Mouse (Mus musculus) liver, embryonic 12.5 days (tissue): ENCODE measurements at regions not wholly inside any gene's neighbourhood (a gene's known extent, or its start where the extent isn't known, plus 50 kb on each side); places are given as distances from the start of the nearest gene placed in this dataset.
A peak's percentile ranks its signal among the peaks of the same experiment; 100 is the strongest.
"Not testable (repeated sequence)": the region's sequence is repeated elsewhere in the genome, so short reads cannot be mapped to it uniquely, and the experiment has no call there.

Experiments used
- ATAC-seq: fragments of 200-750 bp; cut with Nextera tagmentation; 2 replicates; pipeline ENCODE4 v1.8.0; 2017; ENCODE audit warnings: moderate number of reproducible peaks, mild to moderate bottlenecking, moderate library complexity
- H3K27ac ChIP-seq: fragments of 300-500 bp; sonication (generic); 2 replicates; pipeline ENCODE4 v1.5.1; 2016; ENCODE audit warnings: mild to moderate bottlenecking
- H3K27me3 ChIP-seq: fragments of 300-500 bp; sonication (generic); replicated peaks from 2 replicates; pipeline ENCODE4 v1.6.1; 2016; ENCODE audit warnings: mild to moderate bottlenecking, moderate library complexity
- H3K36me3 ChIP-seq: fragments of 300-500 bp; sonication (generic); 2 replicates; pipeline ENCODE4 v1.6.1; 2016; ENCODE audit warnings: mild to moderate bottlenecking, moderate library complexity
- H3K4me1 ChIP-seq: fragments of 300-500 bp; sonication (generic); 2 replicates; pipeline ENCODE4 v1.6.1; 2016
- H3K4me2 ChIP-seq: fragments of 300-500 bp; sonication (generic); 2 replicates; pipeline ENCODE4 v1.6.1; 2016; ENCODE audit warnings: mild to moderate bottlenecking, moderate library complexity
- H3K4me3 ChIP-seq: fragments of 300-500 bp; sonication (generic); 2 replicates; pipeline ENCODE4 v1.5.1; 2016; ENCODE audit warnings: mild to moderate bottlenecking, moderate library complexity
- H3K9ac ChIP-seq: fragments of 300-500 bp; sonication (generic); 2 replicates; pipeline ENCODE4 v1.6.1; 2016; ENCODE audit warnings: mild to moderate bottlenecking, moderate library complexity
- H3K9me3 ChIP-seq: fragments of 300-500 bp; sonication (generic); replicated peaks from 2 replicates; pipeline ENCODE4 v1.6.1; 2016; ENCODE audit warnings: mild to moderate bottlenecking, moderate library complexity
- WGBS: fragments of 180-500 bp; shearing (Covaris S2); methylation state at CpG from one replicate; pipeline ENCODE4 v1.1.7; 2016; ENCODE audit not compliant: insufficient replicate concordance; 5-methylcytosine and 5-hydroxymethylcytosine counted together

- Histone ChIP-seq H3K36me3 (no peaks in the 10 kb centered on the region), H3K4me2 (no peak overlapping the region), H3K27me3 (no peaks in the 10 kb centered on the region), H3K9me3 (no peaks in the 10 kb centered on the region), H3K27ac (no peak overlapping the region), H3K9ac (no peak overlapping the region), H3K4me1 (no peaks in the 10 kb centered on the region), H3K4me3 (no peak overlapping the region)
- 74% methylated on average over 7 of the region's 7 CpGs for WGBS
- no peak for ATAC-seq
Observed at GRCm38 (mm10) chr4:55634946-55635511, 102.8 kb upstream of the Klf4 start.

GRCm38 (mm10) chr4:55631157-55631556, 98.9 kb upstream of the Klf4 start:
- no peak for ATAC-seq
- Histone ChIP-seq H3K36me3 (no peaks in the 10 kb centered on the region), H3K27ac (no peak overlapping the region), H3K4me2 (no peak overlapping the region), H3K9me3 (no peaks in the 10 kb centered on the region), H3K4me3 (no peak overlapping the region), H3K9ac (no peak overlapping the region), H3K4me1 (no peaks in the 10 kb centered on the region), H3K27me3 (no peaks in the 10 kb centered on the region)
- 76% methylated on average over 1 of the region's 1 CpGs for WGBS

GRCm38 (mm10) chr4:55630215-55630614, 97.9 kb upstream of the Klf4 start:
- H3K36me3 ChIP-seq, H3K4me1 ChIP-seq, H3K27me3 ChIP-seq, H3K9ac ChIP-seq, ATAC-seq, H3K27ac ChIP-seq, H3K4me2 ChIP-seq, H3K4me3 ChIP-seq, H3K9me3 ChIP-seq: not testable (repeated sequence)
- WGBS: 72% methylated on average over 4 of the region's 4 CpGs

GRCm38 (mm10) chr4:55624779-55625178, 92.5 kb upstream of the Klf4 start:
- no peaks in the 10 kb centered on the region for H3K36me3 ChIP-seq
- no peaks in the 10 kb centered on the region for H3K4me1 ChIP-seq
- ATAC-seq: no peak
- H3K27me3 ChIP-seq: no peaks in the 10 kb centered on the region
- no peak overlapping the region for H3K4me3 ChIP-seq
- no peaks in the 10 kb centered on the region for H3K9me3 ChIP-seq
- 76% methylated on average over 9 of the region's 9 CpGs for WGBS
- no peak overlapping the region for H3K27ac ChIP-seq
- no peak overlapping the region for H3K9ac ChIP-seq
- no peak overlapping the region for H3K4me2 ChIP-seq

GRCm38 (mm10) chr4:55623151-55623760, 91.0 kb upstream of the Klf4 start:
- no peaks in the 10 kb centered on the region for H3K9me3 ChIP-seq
- WGBS: 25% methylated on average over 4 of the region's 4 CpGs
- H3K27ac ChIP-seq: no peak overlapping the region
- no peak for ATAC-seq
- no peaks in the 10 kb centered on the region for H3K36me3 ChIP-seq
- no peak overlapping the region for H3K9ac ChIP-seq
- no peaks in the 10 kb centered on the region for H3K4me1 ChIP-seq
- H3K27me3 ChIP-seq: no peaks in the 10 kb centered on the region
- H3K4me3 ChIP-seq: no peak overlapping the region
- no peak overlapping the region for H3K4me2 ChIP-seq

- Histone ChIP-seq H3K4me3 (no peak overlapping the region), H3K4me1 (no peaks in the 10 kb centered on the region), H3K27me3 (no peaks in the 10 kb centered on the region), H3K27ac (no peak overlapping the region), H3K9me3 (no peaks in the 10 kb centered on the region), H3K4me2 (no peak overlapping the region), H3K9ac (no peak overlapping the region), H3K36me3 (no peaks in the 10 kb centered on the region)
- WGBS: 58% methylated on average over 4 of the region's 4 CpGs
- ATAC-seq: no peak
Observed at GRCm38 (mm10) chr4:55622651-55623050, 90.4 kb upstream of the Klf4 start.

GRCm38 (mm10) chr4:55619891-55620290, 87.6 kb upstream of the Klf4 start:
- H3K4me2 ChIP-seq: no peak overlapping the region
- no peak overlapping the region for H3K27ac ChIP-seq
- no peaks in the 10 kb centered on the region for H3K4me1 ChIP-seq
- H3K36me3 ChIP-seq: no peaks in the 10 kb centered on the region
- no peaks in the 10 kb centered on the region for H3K27me3 ChIP-seq
- no peak for ATAC-seq
- H3K9ac ChIP-seq: no peak overlapping the region
- 66% methylated on average over 3 of the region's 3 CpGs for WGBS
- no peak overlapping the region for H3K4me3 ChIP-seq
- H3K9me3 ChIP-seq: no peaks in the 10 kb centered on the region

- Histone ChIP-seq H3K9me3 (no peaks in the 10 kb centered on the region), H3K27me3 (no peaks in the 10 kb centered on the region), H3K4me3 (no peak overlapping the region), H3K9ac (no peak overlapping the region), H3K4me2 (no peak overlapping the region), H3K36me3 (no peaks in the 10 kb centered on the region), H3K27ac (no peak overlapping the region), H3K4me1 (no peaks in the 10 kb centered on the region)
- 58% methylated on average over 6 of the region's 6 CpGs for WGBS
- ATAC-seq: no peak
Observed at GRCm38 (mm10) chr4:55615808-55616207, 83.5 kb upstream of the Klf4 start.

- no peaks in the 10 kb centered on the region for H3K36me3 ChIP-seq
- H3K27ac ChIP-seq: no peak overlapping the region
- H3K4me2 ChIP-seq: no peak overlapping the region
- no peaks in the 10 kb centered on the region for H3K27me3 ChIP-seq
- H3K4me3 ChIP-seq: no peak overlapping the region
- H3K4me1 ChIP-seq: no peaks in the 10 kb centered on the region
- WGBS: 74% methylated on average over 3 of the region's 3 CpGs
- no peak overlapping the region for H3K9ac ChIP-seq
- no peak for ATAC-seq
- no peaks in the 10 kb centered on the region for H3K9me3 ChIP-seq
Observed at GRCm38 (mm10) chr4:55613523-55613922, 81.3 kb upstream of the Klf4 start.

- no peak for ATAC-seq
- H3K27me3 ChIP-seq: 0 out of 2 replicates have a peak, but pooled peaks cover 7% of the 10 kb centered on the region
- H3K4me2 ChIP-seq: no peak overlapping the region
- no peak overlapping the region for H3K9ac ChIP-seq
- no peaks in the 10 kb centered on the region for H3K9me3 ChIP-seq
- no peaks in the 10 kb centered on the region for H3K4me1 ChIP-seq
- H3K27ac ChIP-seq: no peak overlapping the region
- H3K36me3 ChIP-seq: no peaks in the 10 kb centered on the region
- WGBS: 70% methylated on average over 4 of the region's 4 CpGs
- no peak overlapping the region for H3K4me3 ChIP-seq
Observed at GRCm38 (mm10) chr4:55610998-55611397, 78.7 kb upstream of the Klf4 start.

- Histone ChIP-seq H3K4me2 (no peak overlapping the region), H3K4me3 (no peak overlapping the region), H3K9ac (no peak overlapping the region), H3K27ac (no peak overlapping the region), H3K4me1 (0 out of 2 replicates have a peak, but pooled peaks cover 4% of the 10 kb centered on the region), H3K9me3 (no peaks in the 10 kb centered on the region), H3K27me3 (0 out of 2 replicates have a peak, but pooled peaks cover 7% of the 10 kb centered on the region), H3K36me3 (no peaks in the 10 kb centered on the region)
- WGBS: 63% methylated on average over 5 of the region's 5 CpGs
- no peak for ATAC-seq
Observed at GRCm38 (mm10) chr4:55609214-55609613, 76.9 kb upstream of the Klf4 start.

GRCm38 (mm10) chr4:55605541-55605940, 73.3 kb upstream of the Klf4 start:
- Histone ChIP-seq H3K36me3 (no peaks in the 10 kb centered on the region), H3K4me1 (0 out of 2 replicates have a peak, but pooled peaks cover 4% of the 10 kb centered on the region), H3K4me2 (no peak overlapping the region), H3K9me3 (no peaks in the 10 kb centered on the region), H3K27ac (no peak overlapping the region), H3K4me3 (no peak overlapping the region), H3K9ac (no peak overlapping the region), H3K27me3 (0 out of 2 replicates have a peak, but pooled peaks cover 7% of the 10 kb centered on the region)
- no peak for ATAC-seq
- 72% methylated on average over 9 of the region's 9 CpGs for WGBS

GRCm38 (mm10) chr4:55604915-55605314, 72.6 kb upstream of the Klf4 start:
- Histone ChIP-seq H3K4me2 (no peak overlapping the region), H3K36me3 (no peaks in the 10 kb centered on the region), H3K4me3 (no peak overlapping the region), H3K9me3 (no peaks in the 10 kb centered on the region), H3K27me3 (0 out of 2 replicates have a peak, but pooled peaks cover 7% of the 10 kb centered on the region), H3K9ac (no peak overlapping the region), H3K4me1 (0 out of 2 replicates have a peak, but pooled peaks cover 4% of the 10 kb centered on the region), H3K27ac (no peak overlapping the region)
- peak; percentile 24; the same call in 1 of the 2 replicates for ATAC-seq
- 68% methylated on average over 11 of the region's 11 CpGs for WGBS
